Mouse (Mus musculus) left cerebral cortex, adult 2 months (tissue): ENCODE results near the gene H1foo. TPM values are rescaled to one million over a fixed set of nuclear protein-coding genes. Genes with fewer than 3 reads are reported as not detected.

Experiments
- DNase-seq, 2 experiments: peaks; one replicate each; pipeline ENCODE4 v3.0.0; 2021 to 2022; ENCODE audit warnings: low spot score in 2 of 2, mixed read lengths in 1 of 2; ENCODE audit errors: extremely low spot score in 1 of 2
- H3K27ac ChIP-seq: fragments of 200-600 bp; 2 replicates; pipeline ENCODE4 v1.8.1; 2022
- H3K4me3 ChIP-seq: fragments of 200-600 bp; 2 replicates; pipeline ENCODE4 v1.8.1; 2022
- CTCF ChIP-seq: fragments of 200-600 bp; IDR thresholded peaks from 2 replicates; pipeline ENCODE4 v1.8.1; 2022; ENCODE audit warnings: antibody characterized with exemption, mild to moderate bottlenecking, moderate library complexity
- intact Hi-C: fragments of 180-260 bp; cut with DNase I; formaldehyde crosslinking; loops from one replicate; pipeline ENCODE4 v1.15.1; 2025
- total RNA-seq, 2 experiments: library from RNA; stranded (reverse); gene quantifications; 2 replicates each; pipeline ENCODE4 v1.2.3; 2021

Gene H1foo
- total RNA-seq, 2 experiments from 2014 or later: not detected

- DNase-seq: no peak
- Histone ChIP-seq H3K4me3 (peak overlapping the region; percentile 73), H3K27ac (peak overlapping the region; percentile 89)
- intact Hi-C loops: loop anchor here (5.0 kb wide), 1 partner anchor 139 kb away; the partner anchor contains the start of genes Ift122 and Mbd4
- TF ChIP-seq CTCF: no peak
Measured at GRCm38 (mm10) chr6:115991108-115991880, 46.6 kb downstream of the H1foo start.

GRCm38 (mm10) chr6:115991881-115992620 is 47.3 kb downstream of the H1foo start:
- no peak for DNase-seq
- intact Hi-C loops: loop anchor here (5.0 kb wide), 1 partner anchor 140 kb away; the partner anchor contains the start of genes Ift122 and Mbd4
- no peak for TF ChIP-seq CTCF
- peak overlapping the region; percentile 89 for H3K27ac ChIP-seq
- peak overlapping the region; percentile 73 for H3K4me3 ChIP-seq

DNA sequence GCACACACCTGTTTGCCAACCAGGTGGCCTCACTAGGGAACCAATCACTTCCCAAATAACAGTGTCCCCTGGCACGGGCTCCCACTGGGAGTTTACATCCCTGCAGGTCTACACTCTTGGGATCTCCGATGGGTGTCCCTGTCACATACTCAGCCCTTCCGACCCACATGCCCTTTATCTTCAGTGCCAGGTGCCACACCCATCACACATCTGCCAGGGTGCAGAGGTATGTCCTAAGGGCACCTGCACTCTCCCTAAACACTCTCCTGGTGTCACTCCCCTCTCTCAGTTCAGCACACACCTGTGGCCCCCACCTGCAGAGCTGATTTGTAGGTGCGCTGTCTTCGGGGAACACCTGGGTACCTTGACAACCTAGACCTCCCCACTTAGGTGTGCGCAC is 48.2 kb downstream of the H1foo start:
- H3K27ac ChIP-seq: peak overlapping the region; percentile 89
- intact Hi-C loops: loop anchor here (5.0 kb wide), 1 partner anchor 141 kb away; the partner anchor contains the start of genes Ift122 and Mbd4
- no peak for DNase-seq

DNA sequence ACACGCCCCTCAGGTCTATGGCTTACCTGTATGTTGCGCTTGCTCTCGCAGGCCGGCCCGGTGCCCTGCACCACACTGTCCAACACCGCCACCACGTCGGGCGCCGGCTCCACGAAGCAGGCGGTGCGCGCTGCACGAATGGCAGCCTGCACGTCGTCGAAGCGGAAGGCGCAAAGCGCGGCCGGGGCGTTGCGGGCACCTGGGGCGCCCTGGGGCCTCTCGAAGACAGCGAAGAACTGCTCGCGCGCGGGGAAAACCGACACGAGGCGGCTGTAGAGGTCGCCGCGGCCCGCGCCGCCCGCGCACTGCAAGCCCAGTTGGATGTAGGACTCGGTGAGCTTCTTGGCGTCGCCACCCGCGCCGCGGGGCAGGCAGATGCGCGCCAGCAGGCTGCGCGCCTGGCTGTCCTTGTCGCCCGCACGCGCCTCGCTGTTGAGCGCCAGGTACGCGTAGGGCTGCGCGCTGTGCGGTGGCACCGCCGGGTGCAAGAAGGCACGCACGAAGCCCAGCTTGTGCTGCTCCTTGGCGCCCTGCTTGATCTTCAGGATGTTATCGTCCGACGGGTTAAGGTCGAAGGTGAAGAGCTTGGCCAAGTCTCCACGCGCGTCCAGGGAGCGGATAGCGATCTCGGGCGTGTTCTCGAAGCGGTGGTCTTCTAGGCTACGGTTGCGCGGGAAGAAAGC is 48.9 kb downstream of the H1foo start:
- H3K4me3 ChIP-seq: peak overlapping the region; percentile 73
- DNase-seq: peak; percentile 50 to 61
- intact Hi-C loops: loop anchor here (5.0 kb wide), 1 partner anchor 141 kb away; the partner anchor contains the start of genes Ift122 and Mbd4
- H3K27ac ChIP-seq: peak overlapping the region; percentile 89
- TF ChIP-seq CTCF: no peak

More for the DNA sequence above, 48.2 kb downstream of the H1foo start:
- H3K4me3 ChIP-seq: peak overlapping the region; percentile 73
- no peak for TF ChIP-seq CTCF

- no peak for TF ChIP-seq CTCF
- Histone ChIP-seq H3K27ac (peak overlapping the region; percentile 89), H3K4me3 (peak overlapping the region; percentile 73)
- intact Hi-C loops: loop anchor here (5.0 kb wide), 1 partner anchor 142 kb away; the partner anchor contains the start of genes Ift122 and Mbd4
- DNase-seq: no peak
Measured at GRCm38 (mm10) chr6:115994146-115994876, 49.6 kb downstream of the H1foo start.

- no peak for TF ChIP-seq CTCF
- intact Hi-C loops: loop anchor here (5.0 kb wide), 1 partner anchor 143 kb away; the partner anchor contains the start of genes Ift122 and Mbd4
- peak; percentile 84 to 86 for DNase-seq
- Histone ChIP-seq H3K27ac (peak within 1 kb of the TSS; percentile 89), H3K4me3 (peak within 1 kb of the TSS; percentile 73)
Measured at GRCm38 (mm10) chr6:115994877-115995520, 50.3 kb downstream of the H1foo start, which contains the start of gene Plxnd1. TSS of gene Plxnd1 (minus strand) at chr6:115995005.

- no peak for DNase-seq
- H3K4me3 ChIP-seq: no peak overlapping the region
- intact Hi-C loops: no loop called here
- peak overlapping the region; percentile 44 for H3K27ac ChIP-seq
- no peak for TF ChIP-seq CTCF
Measured at GRCm38 (mm10) chr6:115995531-115995941, 50.8 kb downstream of the H1foo start.

GRCm38 (mm10) chr6:115996171-115996851 is 51.6 kb downstream of the H1foo start:
- TF ChIP-seq CTCF: peak; percentile 33
- Histone ChIP-seq H3K27ac (peak overlapping the region; percentile 48), H3K4me3 (no peak overlapping the region)
- intact Hi-C loops: loop anchor here (2.0 kb wide), 1 partner anchor 96 kb away; no protein-coding TSS in a partner anchor
- DNase-seq: no peak

DNA sequence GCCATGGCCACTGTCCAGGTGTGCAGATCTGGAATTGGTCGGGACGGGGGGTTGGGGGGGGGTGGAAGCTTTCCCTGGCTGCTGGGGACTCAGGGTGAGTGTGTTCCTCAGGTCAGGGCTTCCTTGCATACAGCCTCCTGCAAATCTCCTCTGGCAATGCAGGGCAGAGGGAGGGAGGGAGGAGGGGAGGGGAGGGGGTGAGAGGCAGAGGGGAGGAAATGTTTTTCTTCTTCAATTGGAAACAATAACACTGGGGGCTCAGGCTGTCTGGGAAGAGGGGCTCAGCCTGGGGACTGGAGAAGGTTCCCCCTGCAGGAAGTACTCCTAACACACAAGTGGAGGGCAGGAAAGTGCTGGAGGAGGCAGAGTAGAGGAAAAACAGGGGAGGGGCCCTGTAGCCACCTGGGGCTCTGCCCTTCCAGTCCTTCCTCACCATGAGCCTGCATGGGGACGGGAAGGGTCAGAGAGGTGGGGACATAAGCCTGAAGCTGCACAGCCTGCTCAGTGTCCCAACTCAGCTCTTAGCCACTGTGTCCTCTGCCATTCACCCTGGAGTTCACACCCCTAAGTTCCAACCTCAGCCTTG is 53.1 kb downstream of the H1foo start:
- TF ChIP-seq CTCF: no peak
- H3K27ac ChIP-seq: no peak overlapping the region
- no peak for DNase-seq
- intact Hi-C loops: loop anchor here (2.0 kb wide), 1 partner anchor 97 kb away; no protein-coding TSS in a partner anchor
- no peak overlapping the region for H3K4me3 ChIP-seq

GRCm38 (mm10) chr6:115998758-115999157 is 54.0 kb downstream of the H1foo start:
- H3K4me3 ChIP-seq: no peak overlapping the region
- TF ChIP-seq CTCF: no peak
- no peak for DNase-seq
- no peak overlapping the region for H3K27ac ChIP-seq
- intact Hi-C loops: no loop called here
